Mouse (Mus musculus) common myeloid progenitor, adult 5-6 weeks (primary cell): ENCODE data around the gene Olfr1204. TPM values are rescaled to one million over a fixed set of nuclear protein-coding genes. Genes with fewer than 3 reads are reported as not detected.

Experiments used
- ATAC-seq: replicated peaks from 2 replicates; pipeline ENCODE4 v1.8.0; 2016; ENCODE audit warnings: low read depth, mild to moderate bottlenecking, moderate TSS enrichment, inconsistent platforms; ENCODE audit not compliant: poor library complexity, severe bottlenecking
- total RNA-seq: library from RNA; stranded (forward); fragments of 200-1000, 187-1606 nt; gene quantifications from 2 replicates; pipeline ENCODE4 v1.2.3, GENCODE M21; 2017

The Olfr1204 gene
- not detected in 2 replicates for total RNA-seq

DNA sequence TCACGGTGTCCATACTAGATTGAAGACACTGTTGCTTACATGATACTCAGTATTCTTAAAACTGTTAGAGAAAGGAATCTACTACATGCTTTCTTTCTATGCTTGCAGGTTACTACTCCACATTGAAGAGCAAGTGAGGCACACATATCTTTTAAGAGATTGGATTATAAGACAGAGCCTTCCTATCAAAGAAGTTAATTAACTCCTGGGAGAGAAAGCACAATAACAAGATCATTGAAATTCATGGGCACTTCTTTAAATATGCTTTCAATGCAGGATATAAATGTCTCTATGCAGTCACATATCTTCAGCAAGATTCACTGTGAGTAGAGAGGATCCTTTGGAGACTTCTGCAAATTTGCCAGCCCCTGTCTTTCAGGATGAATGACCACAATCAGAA lies at the start of gene Olfr1204:
Gene Olfr1204 (plus strand): TSS at position 301 of the 400 bp plus-strand sequence.
- ATAC-seq = no peak

GRCm38 (mm10) chr2:88814196-88814595 lies 34.9 kb upstream of the Olfr1204 start, which contains the start of gene Olfr1202:
TSS of gene Olfr1202 (plus strand) at chr2:88814496.
- no peak for ATAC-seq

DNA sequence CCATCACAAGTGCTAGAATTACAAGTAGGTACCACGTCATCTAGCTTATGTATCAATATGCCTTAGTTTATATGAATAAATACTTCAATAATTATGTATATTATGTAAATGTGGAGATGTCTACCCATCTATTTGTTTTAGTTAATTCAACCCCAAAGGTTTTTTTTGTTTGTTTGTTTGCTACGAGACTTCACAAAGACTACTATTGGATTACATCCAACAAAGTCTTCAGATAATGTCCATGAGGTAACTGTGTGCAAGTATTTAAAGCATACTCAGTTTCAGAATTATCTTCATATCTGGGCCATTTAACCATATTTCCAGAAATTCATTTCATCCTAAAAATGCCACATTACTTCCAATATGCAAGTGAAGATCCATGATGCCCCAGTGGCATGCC lies 19.7 kb upstream of the Olfr1204 start, which contains the start of gene Olfr1205:
Gene Olfr1205 (plus strand): TSS at position 301 of the 400 bp plus-strand sequence.
- no peak for ATAC-seq

DNA sequence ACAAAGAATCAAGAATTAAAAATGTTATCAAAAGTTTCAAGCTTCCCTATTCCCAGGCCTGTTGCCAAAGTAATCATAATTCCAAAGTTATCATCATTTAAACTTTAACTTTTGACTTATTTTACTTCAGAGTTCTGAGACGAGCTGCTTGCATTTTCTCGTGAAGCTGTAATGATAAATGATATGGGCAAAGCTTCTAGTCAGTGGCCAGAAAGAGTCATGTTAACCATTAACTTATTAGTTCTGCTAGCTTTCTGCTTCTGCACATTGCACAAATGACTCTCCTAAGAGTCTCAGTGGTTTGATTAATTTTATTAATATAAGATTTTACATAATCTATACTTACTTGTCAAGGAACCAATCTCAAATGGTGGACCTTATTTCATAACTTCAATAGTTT lies 10.6 kb upstream of the Olfr1204 start:
- ATAC-seq = no peak

GRCm38 (mm10) chr2:88862931-88863330 lies 13.8 kb downstream of the Olfr1204 start, which contains the start of gene Olfr1206:
TSS of gene Olfr1206 (plus strand) at chr2:88863231.
- ATAC-seq = no peak

GRCm38 (mm10) chr2:88902211-88902610 lies 53.1 kb downstream of the Olfr1204 start, which contains the start of gene Olfr1208:
TSS of gene Olfr1208 (minus strand) at chr2:88902311.
- ATAC-seq = no peak

Other genes with a start within 250 kb of the Olfr1204 start
- gene Olfr1191-ps1, start 208.8 kb upstream of the Olfr1204 start, total RNA-seq = not detected in 2 replicates
- not detected in 2 replicates for gene Olfr1192-ps1, start 200.8 kb upstream of the Olfr1204 start, total RNA-seq
- gene Olfr1193, start 173.7 kb upstream of the Olfr1204 start, total RNA-seq = not detected in 2 replicates
- not detected in 2 replicates for gene Olfr1195, start 160.1 kb upstream of the Olfr1204 start, total RNA-seq
- gene Olfr1196, start 144.7 kb upstream of the Olfr1204 start, total RNA-seq = not detected in 2 replicates
- gene Olfr1197, start 116.9 kb upstream of the Olfr1204 start, total RNA-seq = not detected in 2 replicates
- gene Olfr1198, start 97.9 kb upstream of the Olfr1204 start, total RNA-seq = not detected in 2 replicates
- gene Olfr1199, start 88.8 kb upstream of the Olfr1204 start, total RNA-seq = not detected in 2 replicates
- not detected in 2 replicates for gene Olfr1200, start 78.8 kb upstream of the Olfr1204 start, total RNA-seq
- gene Olfr1201, start 56.3 kb upstream of the Olfr1204 start, total RNA-seq = not detected in 2 replicates
- not detected in 2 replicates for gene Olfr1202, start 34.8 kb upstream of the Olfr1204 start, total RNA-seq
- not detected in 2 replicates for gene Olfr1205, start 19.6 kb upstream of the Olfr1204 start, total RNA-seq
- gene Olfr1206, start 13.9 kb downstream of the Olfr1204 start, total RNA-seq = not detected in 2 replicates
- not detected in 2 replicates for gene Olfr1208, start 53.0 kb downstream of the Olfr1204 start, total RNA-seq
- not detected in 2 replicates for gene Olfr1209, start 65.9 kb downstream of the Olfr1204 start, total RNA-seq
- gene Olfr1211, start 88.8 kb downstream of the Olfr1204 start, total RNA-seq = not detected in 2 replicates
- gene Olfr1212, start 104.7 kb downstream of the Olfr1204 start, total RNA-seq = not detected in 2 replicates
- gene Gm13762, start 131.0 kb downstream of the Olfr1204 start, total RNA-seq = not detected in 2 replicates
- gene Olfr1214, start 143.4 kb downstream of the Olfr1204 start, total RNA-seq = not detected in 2 replicates
- gene Olfr1215, start 157.7 kb downstream of the Olfr1204 start, total RNA-seq = not detected in 2 replicates
- gene Olfr1216, start 169.0 kb downstream of the Olfr1204 start, total RNA-seq = not detected in 2 replicates
- not detected in 2 replicates for gene Olfr1217, start 182.8 kb downstream of the Olfr1204 start, total RNA-seq
- not detected in 2 replicates for gene Olfr1218, start 211.9 kb downstream of the Olfr1204 start, total RNA-seq
- not detected in 2 replicates for gene Olfr1219, start 234.2 kb downstream of the Olfr1204 start, total RNA-seq